Mouse (Mus musculus) liver, embryonic 12.5 days (tissue): ENCODE measurements at regions not wholly inside any gene's neighbourhood (a gene's known extent, or its start where the extent isn't known, plus 50 kb on each side); places are given as distances from the start of the nearest gene placed in this dataset.

Source experiments
- ATAC-seq: fragments of 200-750 bp; cut with Nextera tagmentation; 2 replicates; pipeline ENCODE4 v1.8.0; 2017; ENCODE audit warnings: moderate number of reproducible peaks, mild to moderate bottlenecking, moderate library complexity
- H3K27ac ChIP-seq: fragments of 300-500 bp; sonication (generic); 2 replicates; pipeline ENCODE4 v1.5.1; 2016; ENCODE audit warnings: mild to moderate bottlenecking
- H3K27me3 ChIP-seq: fragments of 300-500 bp; sonication (generic); replicated peaks from 2 replicates; pipeline ENCODE4 v1.6.1; 2016; ENCODE audit warnings: mild to moderate bottlenecking, moderate library complexity
- H3K36me3 ChIP-seq: fragments of 300-500 bp; sonication (generic); 2 replicates; pipeline ENCODE4 v1.6.1; 2016; ENCODE audit warnings: mild to moderate bottlenecking, moderate library complexity
- H3K4me1 ChIP-seq: fragments of 300-500 bp; sonication (generic); 2 replicates; pipeline ENCODE4 v1.6.1; 2016
- H3K4me2 ChIP-seq: fragments of 300-500 bp; sonication (generic); 2 replicates; pipeline ENCODE4 v1.6.1; 2016; ENCODE audit warnings: mild to moderate bottlenecking, moderate library complexity
- H3K4me3 ChIP-seq: fragments of 300-500 bp; sonication (generic); 2 replicates; pipeline ENCODE4 v1.5.1; 2016; ENCODE audit warnings: mild to moderate bottlenecking, moderate library complexity
- H3K9ac ChIP-seq: fragments of 300-500 bp; sonication (generic); 2 replicates; pipeline ENCODE4 v1.6.1; 2016; ENCODE audit warnings: mild to moderate bottlenecking, moderate library complexity
- H3K9me3 ChIP-seq: fragments of 300-500 bp; sonication (generic); replicated peaks from 2 replicates; pipeline ENCODE4 v1.6.1; 2016; ENCODE audit warnings: mild to moderate bottlenecking, moderate library complexity
- WGBS: fragments of 180-500 bp; shearing (Covaris S2); methylation state at CpG from one replicate; pipeline ENCODE4 v1.1.7; 2016; ENCODE audit not compliant: insufficient replicate concordance; 5-methylcytosine and 5-hydroxymethylcytosine counted together

GRCm38 (mm10) chr16:29826927-29827326 is 237.3 kb upstream of the Hes1 start:
- 0 out of 2 replicates have a peak, but pooled peaks cover 2% of the 10 kb centered on the region for H3K27me3 ChIP-seq
- ATAC-seq = no peak
- H3K9ac ChIP-seq = no peak overlapping the region
- no peaks in the 10 kb centered on the region for H3K9me3 ChIP-seq
- H3K4me1 ChIP-seq = no peaks in the 10 kb centered on the region
- no peak overlapping the region for H3K4me3 ChIP-seq
- no peak overlapping the region for H3K4me2 ChIP-seq
- 66% methylated on average over 5 of the region's 5 CpGs for WGBS
- H3K27ac ChIP-seq = no peak overlapping the region
- no peaks in the 10 kb centered on the region for H3K36me3 ChIP-seq

- Histone ChIP-seq H3K36me3 (no peaks in the 10 kb centered on the region), H3K4me2 (no peak overlapping the region), H3K4me3 (no peak overlapping the region), H3K27ac (no peak overlapping the region), H3K9ac (no peak overlapping the region), H3K4me1 (0 out of 2 replicates have a peak, but pooled peaks cover under 1% of the 10 kb centered on the region), H3K9me3 (no peaks in the 10 kb centered on the region), H3K27me3 (0 out of 2 replicates have a peak, but pooled peaks cover 2% of the 10 kb centered on the region)
- ATAC-seq = no peak
- 71% methylated on average over 1 of the region's 1 CpGs for WGBS
Measured at GRCm38 (mm10) chr16:29827776-29828175, 236.4 kb upstream of the Hes1 start.

GRCm38 (mm10) chr16:29829457-29829856 is 234.7 kb upstream of the Hes1 start:
- 0 out of 2 replicates have a peak, but pooled peaks cover 2% of the 10 kb centered on the region for H3K27me3 ChIP-seq
- WGBS = 74% methylated on average over 9 of the region's 9 CpGs
- ATAC-seq = no peak

GRCm38 (mm10) chr16:29830101-29830500 is 234.1 kb upstream of the Hes1 start:
- ATAC-seq = no peak
- no peaks in the 10 kb centered on the region for H3K9me3 ChIP-seq
- H3K36me3 ChIP-seq = no peaks in the 10 kb centered on the region
- H3K9ac ChIP-seq = no peak overlapping the region
- no peak overlapping the region for H3K4me3 ChIP-seq
- H3K27ac ChIP-seq = no peak overlapping the region
- peaks cover 21% of the 10 kb centered on the region for H3K4me1 ChIP-seq
- H3K4me2 ChIP-seq = no peak overlapping the region
- 0 out of 2 replicates have a peak, but pooled peaks cover 2% of the 10 kb centered on the region for H3K27me3 ChIP-seq

More at GRCm38 (mm10) chr16:29829457-29829856, 234.7 kb upstream of the Hes1 start:
- Histone ChIP-seq H3K4me2 (no peak overlapping the region), H3K4me1 (peaks cover 17% of the 10 kb centered on the region), H3K27ac (no peak overlapping the region), H3K9ac (no peak overlapping the region), H3K4me3 (no peak overlapping the region), H3K36me3 (no peaks in the 10 kb centered on the region), H3K9me3 (no peaks in the 10 kb centered on the region)

GRCm38 (mm10) chr16:29833298-29833697 is 230.9 kb upstream of the Hes1 start:
- peaks cover 29% of the 10 kb centered on the region for H3K4me1 ChIP-seq
- H3K4me2 ChIP-seq = no peak overlapping the region
- H3K36me3 ChIP-seq = no peaks in the 10 kb centered on the region
- 0 out of 2 replicates have a peak, but pooled peaks cover 2% of the 10 kb centered on the region for H3K27me3 ChIP-seq
- no peak for ATAC-seq
- H3K9ac ChIP-seq = no peak overlapping the region
- WGBS = 73% methylated on average over 11 of the region's 11 CpGs
- no peaks in the 10 kb centered on the region for H3K9me3 ChIP-seq
- no peak overlapping the region for H3K4me3 ChIP-seq
- no peak overlapping the region for H3K27ac ChIP-seq

DNA sequence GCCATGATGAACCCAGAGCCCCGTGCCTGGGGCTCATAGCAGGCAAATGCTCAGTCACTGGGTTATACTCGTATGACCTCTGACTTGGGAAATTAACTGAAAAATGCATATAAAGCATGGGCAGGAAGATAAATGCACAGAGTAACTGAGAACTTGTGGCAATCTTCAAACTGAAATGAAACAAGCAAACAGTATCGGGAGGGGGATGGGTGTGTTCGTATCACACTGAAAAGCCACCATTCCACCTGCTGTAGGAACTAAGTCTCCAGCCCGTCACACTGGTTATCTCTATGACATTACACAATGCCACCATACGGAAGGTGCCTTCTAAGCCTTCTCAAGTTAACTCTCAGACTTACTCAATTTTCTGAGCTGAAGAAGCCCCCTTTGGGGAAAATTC is 230.3 kb upstream of the Hes1 start:
- Histone ChIP-seq H3K4me2 (peak overlapping the region; percentile 21), H3K9me3 (no peaks in the 10 kb centered on the region), H3K4me1 (peaks cover 33% of the 10 kb centered on the region), H3K9ac (no peak overlapping the region), H3K27ac (no peak overlapping the region), H3K27me3 (0 out of 2 replicates have a peak, but pooled peaks cover 2% of the 10 kb centered on the region), H3K36me3 (no peaks in the 10 kb centered on the region), H3K4me3 (no peak overlapping the region)
- ATAC-seq = peak; percentile 70
- WGBS = 29% methylated on average over 6 of the region's 6 CpGs

DNA sequence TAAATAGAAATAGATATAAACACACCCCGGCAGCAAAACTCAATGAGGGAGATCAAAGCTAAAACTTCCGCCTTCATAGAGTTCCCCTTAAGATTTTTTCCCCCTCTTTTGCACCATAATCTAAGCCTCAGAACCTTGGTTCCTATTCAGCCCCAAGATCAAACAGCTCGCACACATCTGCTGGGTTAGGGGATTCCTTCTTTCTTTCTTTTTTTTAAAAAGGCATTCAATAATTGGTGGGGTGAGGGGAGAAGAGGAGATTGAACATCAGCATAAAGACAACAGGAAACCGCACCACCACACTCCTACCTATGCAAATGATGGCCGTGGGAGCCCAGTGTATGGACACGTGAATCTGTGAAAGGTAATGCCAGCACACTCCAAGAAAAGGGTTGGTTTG is 229.5 kb upstream of the Hes1 start:
- H3K27ac ChIP-seq = no peak overlapping the region
- H3K9ac ChIP-seq = no peak overlapping the region
- peaks cover 41% of the 10 kb centered on the region for H3K4me1 ChIP-seq
- H3K36me3 ChIP-seq = no peaks in the 10 kb centered on the region
- H3K27me3 ChIP-seq = 0 out of 2 replicates have a peak, but pooled peaks cover under 1% of the 10 kb centered on the region
- ATAC-seq = no peak
- H3K4me3 ChIP-seq = no peak overlapping the region
- 66% methylated on average over 6 of the region's 6 CpGs for WGBS
- no peaks in the 10 kb centered on the region for H3K9me3 ChIP-seq
- H3K4me2 ChIP-seq = no peak overlapping the region

GRCm38 (mm10) chr16:29837025-29837629 is 227.1 kb upstream of the Hes1 start:
- Histone ChIP-seq H3K36me3 (no peaks in the 10 kb centered on the region), H3K9me3 (no peaks in the 10 kb centered on the region), H3K4me2 (0 out of 2 replicates have a peak overlapping the region, but pooled peaks have one; percentile 18), H3K9ac (no peak overlapping the region), H3K4me3 (no peak overlapping the region), H3K27ac (no peak overlapping the region), H3K27me3 (0 out of 2 replicates have a peak, but pooled peaks cover 3% of the 10 kb centered on the region), H3K4me1 (peaks cover 57% of the 10 kb centered on the region)
- WGBS = 24% methylated on average over 14 of the region's 14 CpGs
- ATAC-seq = no peak

DNA sequence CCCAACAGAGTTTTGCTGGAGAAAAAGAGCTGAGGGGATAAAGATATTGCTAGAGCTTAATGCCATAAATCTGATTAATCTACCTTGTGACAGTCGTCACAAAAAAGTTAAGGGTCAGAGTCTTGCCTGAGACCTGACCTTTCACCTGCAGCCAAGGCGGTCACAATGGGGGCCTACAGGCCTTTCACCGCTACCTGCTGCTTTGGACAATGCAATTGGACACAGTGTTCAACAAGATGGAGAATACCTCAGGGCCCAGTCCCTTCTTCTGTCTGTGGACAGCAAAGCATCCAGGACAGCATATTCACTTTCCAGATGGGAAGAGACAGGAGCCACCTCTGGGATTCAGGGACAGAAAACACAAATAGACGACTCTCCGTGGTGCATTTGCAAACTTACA is 226.3 kb upstream of the Hes1 start:
- Histone ChIP-seq H3K27me3 (0 out of 2 replicates have a peak, but pooled peaks cover 3% of the 10 kb centered on the region), H3K9me3 (no peaks in the 10 kb centered on the region), H3K4me3 (no peak overlapping the region), H3K27ac (no peak overlapping the region), H3K9ac (no peak overlapping the region), H3K4me1 (peaks cover 60% of the 10 kb centered on the region), H3K4me2 (no peak overlapping the region), H3K36me3 (no peaks in the 10 kb centered on the region)
- ATAC-seq = no peak
- WGBS = 84% methylated on average over 5 of the region's 5 CpGs

- H3K4me2 ChIP-seq = peak overlapping the region; percentile 77
- 6% methylated on average over 28 of the region's 28 CpGs for WGBS
- ATAC-seq = peak; percentile 59
- peak overlapping the region; percentile 66 for H3K27ac ChIP-seq
- H3K4me1 ChIP-seq = peaks cover 60% of the 10 kb centered on the region
- peak overlapping the region; percentile 53 for H3K4me3 ChIP-seq
- no peaks in the 10 kb centered on the region for H3K36me3 ChIP-seq
- 0 out of 2 replicates have a peak, but pooled peaks cover 3% of the 10 kb centered on the region for H3K27me3 ChIP-seq
- peak overlapping the region; percentile 64 for H3K9ac ChIP-seq
- H3K9me3 ChIP-seq = no peaks in the 10 kb centered on the region
Measured at GRCm38 (mm10) chr16:29838981-29839661, 225.1 kb upstream of the Hes1 start.

- peaks cover 60% of the 10 kb centered on the region for H3K4me1 ChIP-seq
- ATAC-seq = no peak
- peak overlapping the region; percentile 64 for H3K9ac ChIP-seq
Measured at GRCm38 (mm10) chr16:29839662-29840001, 224.6 kb upstream of the Hes1 start.

GRCm38 (mm10) chr16:29840412-29840811 is 223.8 kb upstream of the Hes1 start:
- peaks cover 65% of the 10 kb centered on the region for H3K4me1 ChIP-seq
- H3K9ac ChIP-seq = no peak overlapping the region
- H3K27ac ChIP-seq = peak overlapping the region; percentile 17; the same call in 1 of the 2 replicates
- 10% methylated on average over 2 of the region's 2 CpGs for WGBS
- H3K27me3 ChIP-seq = 0 out of 2 replicates have a peak, but pooled peaks cover 3% of the 10 kb centered on the region
- H3K4me3 ChIP-seq = no peak overlapping the region
- no peaks in the 10 kb centered on the region for H3K36me3 ChIP-seq
- peak overlapping the region; percentile 77 for H3K4me2 ChIP-seq
- ATAC-seq = peak; percentile 42; the same call in 1 of the 2 replicates
- H3K9me3 ChIP-seq = no peaks in the 10 kb centered on the region

More at GRCm38 (mm10) chr16:29839662-29840001, 224.6 kb upstream of the Hes1 start:
- H3K4me3 ChIP-seq = peak overlapping the region; percentile 53
- H3K27ac ChIP-seq = peak overlapping the region; percentile 66
- 0 out of 2 replicates have a peak, but pooled peaks cover 3% of the 10 kb centered on the region for H3K27me3 ChIP-seq
- peak overlapping the region; percentile 77 for H3K4me2 ChIP-seq
- no peaks in the 10 kb centered on the region for H3K9me3 ChIP-seq
- H3K36me3 ChIP-seq = no peaks in the 10 kb centered on the region
- 26% methylated on average over 6 of the region's 6 CpGs for WGBS
